Mouse (Mus musculus) embryo, embryonic 11.5 days (tissue): ENCODE measurements around the gene Hipk2.
A peak's percentile ranks its signal among the peaks of the same experiment; 100 is the strongest.

Experiments used
- DNase-seq: peaks from one replicate; pipeline ENCODE4 v3.0.0-alpha.2; 2012; ENCODE audit warnings: low read depth, low spot score

The Hipk2 gene

GRCm38 (mm10) chr6:38902820-38903439 is 27.0 kb upstream of the Hipk2 start:
- no peak for DNase-seq

- DNase-seq: no peak
These were observed 25.7 kb upstream of the Hipk2 start for GRCm38 (mm10) chr6:38901636-38902035.

DNA sequence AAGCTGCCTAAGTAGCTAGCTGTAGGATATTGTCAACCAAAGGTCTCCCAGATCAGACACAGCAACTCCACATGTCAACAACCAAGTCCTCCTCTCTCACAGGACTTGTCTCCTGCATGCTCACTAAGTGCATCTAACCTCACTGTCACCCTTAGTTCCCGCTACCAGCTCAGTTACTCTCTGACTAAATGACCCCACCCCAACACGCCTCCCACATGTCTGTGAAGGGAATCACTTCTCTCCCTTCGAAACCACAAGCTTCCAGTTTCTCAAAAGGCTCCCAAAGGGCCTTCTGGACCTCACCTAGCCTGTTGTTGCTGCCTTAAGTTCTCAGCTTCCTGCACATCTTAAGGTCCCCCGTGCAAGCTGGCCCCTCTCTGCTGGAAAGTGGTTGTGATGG is 25.2 kb upstream of the Hipk2 start:
- no peak for DNase-seq

GRCm38 (mm10) chr6:38900479-38901126 is 24.6 kb upstream of the Hipk2 start:
- DNase-seq: no peak

GRCm38 (mm10) chr6:38900073-38900472 is 24.1 kb upstream of the Hipk2 start:
- no peak for DNase-seq

- no peak for DNase-seq
These were observed 17.6 kb upstream of the Hipk2 start for GRCm38 (mm10) chr6:38893615-38894014.

GRCm38 (mm10) chr6:38892017-38892416 is 16.1 kb upstream of the Hipk2 start:
- no peak for DNase-seq

GRCm38 (mm10) chr6:38889156-38889555 is 13.2 kb upstream of the Hipk2 start:
- DNase-seq: no peak

GRCm38 (mm10) chr6:38887436-38887835 is 11.5 kb upstream of the Hipk2 start:
- no peak for DNase-seq

DNA sequence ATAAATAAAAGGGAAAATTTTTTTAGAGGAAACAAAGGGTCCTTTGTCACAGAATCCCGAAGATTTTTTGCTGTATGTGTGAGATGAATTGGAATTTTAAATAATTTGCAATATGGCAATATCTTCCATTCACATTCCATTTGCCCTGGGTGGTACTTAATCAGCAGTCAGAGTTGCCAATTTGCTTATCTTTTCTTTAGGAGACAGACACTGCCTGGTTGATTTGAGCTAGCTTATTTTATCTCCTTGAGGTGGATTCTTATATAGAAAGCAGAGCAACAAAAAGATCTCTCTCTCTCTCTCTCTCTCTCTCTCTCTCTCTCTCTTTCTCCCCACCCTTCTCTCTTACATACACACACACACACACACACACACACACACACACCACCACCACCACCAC is 9.2 kb upstream of the Hipk2 start:
- DNase-seq: no peak

DNA sequence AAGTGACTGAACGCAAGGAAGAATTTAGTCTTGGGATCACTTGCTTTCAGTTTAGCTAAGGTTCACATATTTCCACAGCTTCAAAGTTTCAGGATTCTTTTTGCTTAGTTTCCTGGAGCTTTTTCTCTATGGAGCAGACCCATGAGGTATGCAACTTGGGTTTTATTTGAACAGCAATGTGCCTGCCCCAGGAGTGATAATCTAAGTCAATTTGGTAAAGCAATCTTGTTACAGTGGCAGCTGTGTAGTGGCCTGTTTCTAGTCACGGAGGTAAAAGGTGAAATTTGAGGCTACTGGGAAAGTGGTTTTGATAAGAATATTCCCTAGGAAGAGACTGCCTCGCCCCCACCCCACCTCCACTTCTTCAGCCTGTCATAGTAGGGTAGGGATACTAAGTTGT is 8.5 kb upstream of the Hipk2 start:
- no peak for DNase-seq

- DNase-seq: no peak
These were observed 6.8 kb upstream of the Hipk2 start for GRCm38 (mm10) chr6:38882728-38883171.

DNA sequence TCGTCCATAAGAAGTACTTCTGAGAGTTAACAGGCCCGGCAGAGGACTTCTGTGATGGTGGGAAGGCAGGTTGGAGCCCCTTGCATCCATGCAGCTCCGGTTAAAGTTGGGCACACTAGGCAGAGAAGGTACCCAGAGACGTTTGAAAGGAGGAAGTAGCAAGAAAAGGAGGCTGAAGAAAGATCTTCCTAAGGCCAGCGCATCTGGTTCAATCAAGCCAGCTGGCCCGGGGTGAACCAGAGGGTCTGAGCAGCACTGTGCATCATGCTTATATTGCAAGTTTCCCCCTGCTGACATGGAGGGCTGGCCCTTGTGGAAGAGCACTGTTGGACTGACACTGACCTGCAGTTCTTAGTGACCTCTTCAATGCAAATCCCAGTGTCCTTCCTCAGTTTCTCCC is 6.0 kb upstream of the Hipk2 start:
- DNase-seq: no peak

DNA sequence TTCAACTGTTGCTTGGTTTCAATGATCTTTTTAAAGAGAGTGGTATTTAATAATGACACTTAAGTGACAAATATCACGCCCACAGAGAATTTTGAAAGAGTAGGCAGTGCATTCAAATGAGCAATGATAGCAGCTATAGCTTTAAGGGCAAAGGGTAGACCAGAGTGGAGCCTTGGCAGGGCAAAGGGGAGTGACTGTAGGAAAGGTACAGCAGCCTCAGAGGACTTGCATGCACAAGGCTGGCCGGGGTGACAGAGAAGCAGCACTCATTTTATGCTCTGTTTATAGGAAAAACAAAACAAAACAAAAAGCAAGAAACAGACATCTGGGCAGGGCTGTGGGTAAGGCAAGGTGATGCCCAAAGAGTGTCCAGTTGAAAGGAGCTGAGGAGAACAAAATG is 5.5 kb upstream of the Hipk2 start:
- DNase-seq: no peak

DNA sequence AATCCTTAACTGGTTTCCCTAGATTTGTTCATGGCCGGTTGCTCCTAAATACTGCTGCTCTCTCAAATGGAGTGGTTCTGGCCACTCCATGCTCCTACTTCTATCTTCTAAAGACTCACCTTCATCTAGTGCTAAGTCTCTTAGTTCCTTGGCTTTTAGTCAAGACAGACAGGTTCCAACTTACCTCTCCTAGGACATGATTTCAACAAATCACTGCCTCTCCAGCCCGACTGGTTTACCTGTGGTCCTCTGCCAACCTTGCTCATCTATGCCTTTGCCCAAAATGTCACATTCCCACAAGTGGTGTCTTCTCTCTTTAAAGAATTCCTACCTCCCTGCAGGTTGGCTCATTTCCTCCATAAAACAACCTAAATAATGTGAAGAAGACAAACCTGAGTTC is 1.7 kb upstream of the Hipk2 start:
- DNase-seq: no peak

- DNase-seq: peak; percentile 26
These were observed 501 bp downstream of the Hipk2 start, which contains the start of gene Tbxas1 for GRCm38 (mm10) chr6:38875258-38876070. Gene Tbxas1 (plus strand): TSS chr6:38875404.

DNA sequence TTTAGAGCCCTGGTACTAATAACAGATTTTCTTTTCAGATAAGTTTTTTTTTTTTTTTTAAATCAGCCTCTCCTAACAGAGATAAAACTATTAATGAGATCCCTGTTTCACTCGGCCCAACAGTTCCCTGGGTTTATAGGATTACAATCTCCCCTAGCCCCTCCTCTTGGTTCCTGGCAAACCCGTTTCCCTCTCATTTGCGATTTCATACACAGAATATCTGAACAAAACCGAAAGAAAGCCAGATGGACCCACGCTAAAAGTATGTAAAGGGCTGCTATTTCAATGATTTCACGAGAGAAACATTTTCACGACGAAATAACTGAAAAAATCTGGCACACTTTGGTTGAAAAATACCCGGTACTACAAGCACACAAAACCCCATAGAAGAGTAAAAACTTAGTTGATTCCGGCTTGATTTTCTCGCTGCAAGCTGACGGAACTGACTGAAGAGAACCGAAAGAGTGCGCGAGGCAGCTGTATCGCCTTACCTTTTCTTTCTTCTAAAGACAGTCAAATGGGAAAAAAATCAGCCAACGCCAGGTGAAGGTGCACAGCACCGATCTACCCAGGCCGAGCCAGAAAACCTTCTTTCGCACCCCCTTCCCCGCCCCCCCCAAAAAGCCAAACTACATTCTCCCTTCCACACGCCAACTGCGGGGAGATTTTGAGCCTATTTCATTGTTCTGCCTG is 1.3 kb downstream of the Hipk2 start:
- peak; percentile 34 for DNase-seq

DNA sequence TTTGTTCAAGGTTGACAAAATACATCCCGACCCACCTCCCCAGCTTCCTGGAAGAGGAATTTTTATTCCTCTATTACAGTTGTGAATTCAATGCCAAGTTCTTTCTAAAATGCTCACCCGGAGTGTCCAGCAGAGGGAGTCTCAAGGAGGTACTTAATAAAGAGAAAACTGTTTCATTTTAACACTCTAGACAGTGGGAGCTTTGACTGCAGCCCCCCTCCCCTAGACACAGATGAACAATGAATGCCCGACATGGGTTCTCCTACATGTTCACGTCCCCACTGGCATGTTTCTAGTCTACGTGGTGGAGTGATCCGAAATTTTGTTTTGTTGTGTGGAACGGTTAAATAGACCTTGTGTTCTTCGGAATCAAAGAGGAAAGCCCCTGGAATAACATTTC is 1.9 kb downstream of the Hipk2 start:
- DNase-seq: peak; percentile 48

GRCm38 (mm10) chr6:38873316-38873715 is 2.6 kb downstream of the Hipk2 start:
- no peak for DNase-seq

GRCm38 (mm10) chr6:38871051-38871450 is 4.9 kb downstream of the Hipk2 start:
- no peak for DNase-seq

GRCm38 (mm10) chr6:38870070-38870469 is 5.9 kb downstream of the Hipk2 start:
- no peak for DNase-seq

- DNase-seq: no peak
These were observed 7.0 kb downstream of the Hipk2 start for GRCm38 (mm10) chr6:38868974-38869373.
